Mouse (Mus musculus) olfactory bulb, adult 2 months (tissue): ENCODE measurements at regions not wholly inside any gene's neighbourhood (a gene's known extent, or its start where the extent isn't known, plus 50 kb on each side); places are given as distances from the start of the nearest gene placed in this dataset.

ENCODE experiments used
- H3K27ac ChIP-seq: fragments of 200-500 bp; 2 replicates; pipeline ENCODE4 v1.5.1; 2012; ENCODE audit warnings: low read depth, low read length; ENCODE audit not compliant: insufficient read depth
- H3K4me1 ChIP-seq: fragments of 200-500 bp; 2 replicates; pipeline ENCODE4 v1.6.1; 2012; ENCODE audit warnings: low read length; ENCODE audit not compliant: control insufficient read depth, insufficient read depth
- H3K4me3 ChIP-seq: fragments of 200-500 bp; 2 replicates; pipeline ENCODE4 v1.5.1; 2012; ENCODE audit warnings: mild to moderate bottlenecking, low read depth, low read length, moderate library complexity; ENCODE audit not compliant: insufficient read depth
- CTCF ChIP-seq: fragments of 200-500 bp; IDR thresholded peaks from 2 replicates; pipeline ENCODE4 v1.5.1; 2012; ENCODE audit warnings: low read depth, mild to moderate bottlenecking, low read length, moderate library complexity; ENCODE audit not compliant: insufficient read depth
- POLR2A ChIP-seq: fragments of 200-500 bp; IDR thresholded peaks from 2 replicates; pipeline ENCODE4 v1.6.1; 2012; ENCODE audit warnings: mild to moderate bottlenecking, low read depth, low read length, moderate library complexity; ENCODE audit not compliant: insufficient read depth
- WGBS: fragments of 180-500 bp; shearing (Covaris S2); methylation state at CpG from one replicate; pipeline ENCODE4 v1.1.7; 2018; 5-methylcytosine and 5-hydroxymethylcytosine counted together

GRCm38 (mm10) chr8:103399466-103399865 lies 614.0 kb upstream of the Cdh11 start:
- WGBS, result 92% methylated on average over 3 of the region's 3 CpGs
- TF ChIP-seq CTCF, result no peak
- TF ChIP-seq POLR2A, result no peak
- H3K27ac ChIP-seq, result no peak overlapping the region

GRCm38 (mm10) chr8:103400143-103400542 lies 614.7 kb upstream of the Cdh11 start:
- H3K4me1 ChIP-seq, result no peaks in the 10 kb centered on the region

More at GRCm38 (mm10) chr8:103399466-103399865, 614.0 kb upstream of the Cdh11 start:
- Histone ChIP-seq H3K4me3 (no peak overlapping the region), H3K4me1 (no peaks in the 10 kb centered on the region)

GRCm38 (mm10) chr8:103402731-103403130 lies 617.3 kb upstream of the Cdh11 start:
- TF ChIP-seq CTCF (no peak), POLR2A (no peak)
- Histone ChIP-seq H3K4me3 (no peak overlapping the region), H3K27ac (no peak overlapping the region), H3K4me1 (no peaks in the 10 kb centered on the region)
- WGBS, result 85% methylated on average over 3 of the region's 3 CpGs

More at GRCm38 (mm10) chr8:103400143-103400542, 614.7 kb upstream of the Cdh11 start:
- H3K4me3 ChIP-seq, result no peak overlapping the region
- H3K27ac ChIP-seq, result no peak overlapping the region
- WGBS, result 92% methylated on average over 1 of the region's 1 CpGs
- no peak for TF ChIP-seq CTCF

GRCm38 (mm10) chr8:103403826-103404225 lies 618.4 kb upstream of the Cdh11 start:
- H3K4me1 ChIP-seq, result no peaks in the 10 kb centered on the region
- 97% methylated on average over 4 of the region's 4 CpGs for WGBS
- no peak overlapping the region for H3K4me3 ChIP-seq
- no peak overlapping the region for H3K27ac ChIP-seq
- TF ChIP-seq CTCF (no peak), POLR2A (no peak)

- 79% methylated on average over 12 of the region's 12 CpGs for WGBS
- Histone ChIP-seq H3K4me3 (no peak overlapping the region), H3K27ac (no peak overlapping the region), H3K4me1 (no peaks in the 10 kb centered on the region)
- TF ChIP-seq CTCF (no peak), POLR2A (no peak)
Measured at GRCm38 (mm10) chr8:103405787-103406186, 620.3 kb upstream of the Cdh11 start.

GRCm38 (mm10) chr8:103406921-103407320 lies 621.5 kb upstream of the Cdh11 start:
- H3K4me3 ChIP-seq, result no peak overlapping the region
- 88% methylated on average over 2 of the region's 2 CpGs for WGBS
- TF ChIP-seq CTCF (no peak), POLR2A (no peak)

GRCm38 (mm10) chr8:103407631-103408030 lies 622.2 kb upstream of the Cdh11 start:
- Histone ChIP-seq H3K27ac (no peak overlapping the region), H3K4me3 (no peak overlapping the region), H3K4me1 (no peaks in the 10 kb centered on the region)
- WGBS, result 97% methylated on average over 5 of the region's 5 CpGs
- TF ChIP-seq POLR2A, result no peak
- TF ChIP-seq CTCF, result no peak

More at GRCm38 (mm10) chr8:103406921-103407320, 621.5 kb upstream of the Cdh11 start:
- no peak overlapping the region for H3K27ac ChIP-seq
- H3K4me1 ChIP-seq, result no peaks in the 10 kb centered on the region

- WGBS, result 93% methylated on average over 3 of the region's 3 CpGs
- Histone ChIP-seq H3K4me3 (no peak overlapping the region), H3K4me1 (no peaks in the 10 kb centered on the region), H3K27ac (no peak overlapping the region)
- TF ChIP-seq CTCF (no peak), POLR2A (no peak)
Measured at GRCm38 (mm10) chr8:103408411-103408810, 623.0 kb upstream of the Cdh11 start.

- no peak overlapping the region for H3K4me3 ChIP-seq
- no peaks in the 10 kb centered on the region for H3K4me1 ChIP-seq
- no peak for TF ChIP-seq POLR2A
- TF ChIP-seq CTCF, result no peak
- WGBS, result 75% methylated on average over 2 of the region's 2 CpGs
- H3K27ac ChIP-seq, result no peak overlapping the region
Measured at GRCm38 (mm10) chr8:103409121-103409551, 623.7 kb upstream of the Cdh11 start.

GRCm38 (mm10) chr8:103412731-103413130 lies 627.3 kb upstream of the Cdh11 start:
- TF ChIP-seq CTCF (no peak), POLR2A (no peak)
- Histone ChIP-seq H3K4me3 (no peak overlapping the region), H3K4me1 (no peaks in the 10 kb centered on the region), H3K27ac (no peak overlapping the region)
- 83% methylated on average over 7 of the region's 7 CpGs for WGBS
